Mouse (Mus musculus) splenic B cell, adult 2 months (primary cell): ENCODE data around the gene Glb1.

Experiments used
- DNase-seq: peaks from one replicate; pipeline ENCODE4 v3.0.0-alpha.2; 2011; ENCODE audit warnings: low read depth, low spot score
- H3K27me3 ChIP-seq: 2 replicates; pipeline ENCODE4 v1.6.1; 2012; ENCODE audit warnings: mild to moderate bottlenecking, low read length, moderate library complexity, mixed read lengths; ENCODE audit not compliant: control insufficient read depth, poor library complexity, insufficient read depth, severe bottlenecking
- H3K36me3 ChIP-seq: 2 replicates; pipeline ENCODE4 v1.6.1; 2012; ENCODE audit warnings: mild to moderate bottlenecking, low read length, moderate library complexity, mixed read lengths; ENCODE audit not compliant: control insufficient read depth, poor library complexity, insufficient read depth, severe bottlenecking

The Glb1 gene

GRCm38 (mm10) chr9:114415701-114416100, 14.8 kb downstream of the Glb1 start:
- no peaks in the 10 kb centered on the region for H3K27me3 ChIP-seq
- peak; percentile 73 for DNase-seq

DNA sequence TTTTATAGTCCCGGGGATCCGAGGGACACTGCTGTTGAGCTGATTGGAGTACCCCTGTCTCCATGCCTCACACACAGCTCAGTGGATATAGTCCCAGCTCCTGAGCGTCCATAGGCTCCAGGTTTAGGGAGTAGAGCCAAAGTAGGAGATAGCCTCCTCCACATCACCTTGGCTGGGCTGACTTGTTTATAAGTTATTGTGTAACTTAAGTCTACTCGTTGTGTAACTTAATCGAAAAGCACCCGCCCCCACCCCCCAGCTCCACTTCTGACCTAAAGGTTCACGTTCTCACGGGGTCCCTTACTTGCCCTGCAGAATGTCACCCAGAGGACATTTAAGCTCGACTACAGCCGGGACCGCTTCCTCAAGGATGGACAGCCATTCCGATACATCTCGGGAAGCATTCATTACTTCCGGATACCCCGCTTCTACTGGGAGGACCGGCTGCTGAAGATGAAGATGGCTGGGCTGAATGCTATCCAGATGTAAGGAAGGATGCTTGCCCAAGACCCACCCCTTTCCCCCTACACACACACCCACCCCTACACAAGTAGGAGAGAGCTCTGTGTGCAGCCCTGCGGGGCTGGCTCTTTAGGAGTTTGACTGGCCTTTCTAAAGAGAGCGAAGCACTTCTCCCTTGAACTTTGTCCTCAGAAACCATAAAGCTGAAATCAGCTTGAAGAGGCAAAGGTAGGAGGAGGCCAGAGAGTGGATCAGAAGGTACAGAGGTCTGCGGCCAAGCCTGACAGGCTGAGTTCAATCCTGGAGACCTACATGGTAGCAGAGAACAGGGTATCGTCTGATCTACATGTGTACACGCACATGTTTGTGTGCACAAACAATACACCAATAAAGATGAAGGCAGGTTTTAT, 16.0 kb downstream of the Glb1 start:
- no peaks in the 10 kb centered on the region for H3K27me3 ChIP-seq
- peaks cover 3% of the 10 kb centered on the region; the same call in 1 of the 2 replicates for H3K36me3 ChIP-seq
- DNase-seq, result no peak

More at GRCm38 (mm10) chr9:114415701-114416100, 14.8 kb downstream of the Glb1 start:
- peaks cover 2% of the 10 kb centered on the region; the same call in 1 of the 2 replicates for H3K36me3 ChIP-seq

- H3K27me3 ChIP-seq, result no peaks in the 10 kb centered on the region
Observed at GRCm38 (mm10) chr9:114418187-114418586, 17.3 kb downstream of the Glb1 start.

GRCm38 (mm10) chr9:114420443-114420842, 19.6 kb downstream of the Glb1 start:
- Histone ChIP-seq H3K27me3 (no peaks in the 10 kb centered on the region), H3K36me3 (peaks cover 4% of the 10 kb centered on the region; the same call in 1 of the 2 replicates)
- no peak for DNase-seq

More at GRCm38 (mm10) chr9:114418187-114418586, 17.3 kb downstream of the Glb1 start:
- peaks cover 3% of the 10 kb centered on the region; the same call in 1 of the 2 replicates for H3K36me3 ChIP-seq
- peak; percentile 70 for DNase-seq

DNA sequence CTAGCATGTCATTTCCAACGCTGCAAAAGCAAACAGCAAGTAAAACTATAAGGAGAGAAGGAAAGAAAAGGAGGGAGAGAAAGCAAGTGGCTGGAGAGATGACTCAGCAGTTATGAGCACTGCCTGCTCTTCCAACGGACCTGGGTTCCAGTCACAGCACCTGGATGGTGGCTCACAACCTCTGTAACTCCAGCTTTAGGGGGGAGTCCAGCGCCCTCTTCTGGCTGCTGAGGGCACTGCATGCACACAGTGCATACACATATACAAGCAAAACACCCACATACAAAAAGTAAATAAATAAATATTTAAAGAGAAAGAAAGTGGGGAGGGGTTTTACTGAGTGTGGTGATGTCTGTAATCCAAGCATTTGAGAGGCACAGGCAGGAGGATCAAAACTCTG, 20.2 kb downstream of the Glb1 start:
- Histone ChIP-seq H3K36me3 (peaks cover 9% of the 10 kb centered on the region), H3K27me3 (no peaks in the 10 kb centered on the region)
- DNase-seq, result no peak

DNA sequence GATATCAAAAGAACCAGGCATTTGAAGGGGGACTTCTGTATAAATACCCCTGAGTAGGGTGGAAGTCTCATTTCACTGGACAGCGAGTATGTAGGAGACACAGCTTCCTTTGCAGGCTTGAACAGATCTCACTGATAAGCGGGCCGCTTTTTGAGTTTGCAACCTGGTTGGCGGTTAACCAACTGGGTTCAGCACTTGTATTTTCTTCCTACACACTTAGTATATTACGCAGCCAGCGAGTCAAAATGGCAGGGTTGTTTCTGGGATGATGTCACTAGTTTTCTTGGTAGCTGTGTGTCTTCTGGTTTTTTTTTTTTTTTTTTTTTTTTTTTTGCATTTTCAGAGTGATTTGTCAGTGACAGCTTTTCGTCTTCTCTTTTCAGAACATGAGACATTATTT, 20.9 kb downstream of the Glb1 start:
- no peak for DNase-seq
- Histone ChIP-seq H3K27me3 (no peaks in the 10 kb centered on the region), H3K36me3 (peaks cover 10% of the 10 kb centered on the region)

DNA sequence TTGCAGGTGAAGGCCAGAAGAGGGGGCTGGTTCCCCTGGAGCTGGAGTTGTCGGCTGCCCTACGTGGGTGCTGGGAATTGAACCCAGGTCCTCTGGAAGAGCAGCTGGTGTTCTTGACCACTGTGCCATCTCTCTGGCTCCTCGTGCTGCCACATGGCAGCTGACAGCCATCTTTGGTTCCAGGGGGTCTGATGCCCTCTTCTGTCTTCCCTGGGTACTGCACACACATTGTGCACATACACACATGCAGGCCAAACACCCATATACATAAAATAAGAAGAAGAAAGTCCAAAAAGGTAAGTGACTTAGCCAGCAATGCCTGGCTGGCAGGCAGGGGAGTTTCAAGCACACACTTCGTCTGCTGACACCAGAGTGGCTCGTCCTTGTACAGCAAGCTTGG, 24.7 kb downstream of the Glb1 start:
- H3K27me3 ChIP-seq, result no peaks in the 10 kb centered on the region
- DNase-seq, result no peak
- H3K36me3 ChIP-seq, result peaks cover 10% of the 10 kb centered on the region

DNA sequence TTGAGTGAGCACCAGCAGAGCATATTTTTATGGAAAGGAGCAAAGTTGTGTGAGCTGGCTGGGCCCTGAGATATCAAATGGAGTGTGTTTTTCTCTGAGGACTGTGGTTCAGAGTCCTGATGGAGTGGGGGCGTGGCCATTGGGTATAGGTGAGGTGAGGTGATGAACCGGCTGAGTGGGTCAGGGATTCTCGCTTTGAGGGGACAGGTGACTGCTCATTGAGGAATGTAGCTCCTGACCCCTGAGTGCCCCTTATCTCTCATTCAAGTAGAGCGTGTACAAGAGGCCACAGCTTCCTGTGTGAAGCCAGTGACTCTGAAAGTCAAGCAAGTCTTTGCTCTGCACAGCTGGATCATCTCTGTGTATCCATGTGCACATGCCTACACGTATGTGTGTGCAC, 25.3 kb downstream of the Glb1 start:
- H3K27me3 ChIP-seq, result no peaks in the 10 kb centered on the region
- H3K36me3 ChIP-seq, result peaks cover 10% of the 10 kb centered on the region
- DNase-seq, result no peak

DNA sequence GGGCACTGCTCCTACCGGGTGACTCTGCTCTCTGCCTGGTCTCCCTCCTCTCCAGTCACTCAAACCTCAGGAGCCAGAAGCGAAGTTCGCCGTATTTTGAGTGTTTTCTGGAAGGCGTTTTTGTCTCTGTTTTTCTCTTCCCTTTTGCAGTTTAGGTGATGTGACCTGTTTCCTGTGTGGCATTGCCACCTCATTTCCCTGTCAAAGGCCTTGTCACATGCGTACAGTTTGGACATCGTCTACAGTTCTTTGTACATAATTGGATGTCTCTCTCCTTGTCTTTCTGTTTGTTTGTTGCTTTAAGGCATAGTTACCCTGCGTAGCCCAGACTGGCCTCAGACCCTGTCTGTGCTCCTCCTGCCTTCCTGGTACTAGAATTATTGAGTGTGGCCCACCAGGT, 26.5 kb downstream of the Glb1 start:
- H3K36me3 ChIP-seq, result peaks cover 7% of the 10 kb centered on the region
- no peaks in the 10 kb centered on the region; the same call in 1 of the 2 replicates for H3K27me3 ChIP-seq
- no peak for DNase-seq

- DNase-seq, result no peak
Observed at GRCm38 (mm10) chr9:114428103-114428834, 27.4 kb downstream of the Glb1 start.

GRCm38 (mm10) chr9:114435668-114436067, 34.8 kb downstream of the Glb1 start:
- DNase-seq, result no peak

More at GRCm38 (mm10) chr9:114428103-114428834, 27.4 kb downstream of the Glb1 start:
- H3K27me3 ChIP-seq, result no peaks in the 10 kb centered on the region; the same call in 1 of the 2 replicates
- H3K36me3 ChIP-seq, result peaks cover 7% of the 10 kb centered on the region

DNA sequence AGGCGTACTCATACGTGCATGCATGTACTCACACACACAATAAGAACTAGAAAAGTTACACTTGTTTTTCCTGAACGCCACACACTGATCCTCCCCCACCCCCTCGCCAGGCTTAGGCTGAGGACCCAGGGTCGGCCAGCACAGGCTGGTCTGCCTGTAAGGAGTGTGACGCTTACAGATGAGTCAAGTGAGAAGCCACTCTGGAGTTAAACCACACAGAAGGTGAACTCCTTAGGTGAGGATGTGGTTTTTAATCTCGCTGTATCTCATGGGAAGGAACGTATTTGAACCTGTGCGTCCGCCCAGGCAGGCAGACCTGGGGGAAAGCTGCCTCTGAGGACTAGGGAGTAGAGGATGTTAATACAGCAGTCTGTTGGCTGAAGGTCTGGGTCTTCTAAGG, 39.7 kb downstream of the Glb1 start:
- H3K27me3 ChIP-seq, result no peaks in the 10 kb centered on the region
- H3K36me3 ChIP-seq, result peaks cover 1% of the 10 kb centered on the region; the same call in 1 of the 2 replicates
- DNase-seq, result no peak

More at GRCm38 (mm10) chr9:114435668-114436067, 34.8 kb downstream of the Glb1 start:
- Histone ChIP-seq H3K36me3 (peaks cover 6% of the 10 kb centered on the region), H3K27me3 (no peaks in the 10 kb centered on the region; the same call in 1 of the 2 replicates)

GRCm38 (mm10) chr9:114442225-114442624, 41.3 kb downstream of the Glb1 start:
- H3K36me3 ChIP-seq, result peaks cover 1% of the 10 kb centered on the region; the same call in 1 of the 2 replicates
- no peaks in the 10 kb centered on the region for H3K27me3 ChIP-seq
- no peak for DNase-seq

DNA sequence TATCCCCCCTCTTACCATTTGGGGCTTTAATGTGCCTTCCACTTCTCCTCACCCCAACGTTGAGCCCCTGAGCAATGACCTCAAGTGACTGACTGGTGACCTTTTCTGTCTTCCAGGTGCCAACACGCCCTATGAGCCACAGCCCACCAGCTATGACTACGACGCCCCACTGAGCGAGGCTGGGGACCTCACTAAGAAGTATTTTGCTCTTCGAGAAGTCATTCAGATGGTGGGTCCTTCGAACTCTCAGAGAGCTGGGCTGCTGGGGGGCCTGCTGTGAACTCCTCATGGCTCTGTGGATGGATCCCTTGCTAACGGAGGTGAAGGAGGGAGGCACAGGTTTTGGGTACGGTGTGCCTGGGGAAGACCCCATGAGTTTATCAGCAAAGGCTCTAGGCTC, 42.0 kb downstream of the Glb1 start:
- peaks cover 1% of the 10 kb centered on the region; the same call in 1 of the 2 replicates for H3K36me3 ChIP-seq
- DNase-seq, result no peak
- H3K27me3 ChIP-seq, result no peaks in the 10 kb centered on the region

GRCm38 (mm10) chr9:114443351-114443750, 42.5 kb downstream of the Glb1 start:
- no peak for DNase-seq
- Histone ChIP-seq H3K36me3 (peaks cover 1% of the 10 kb centered on the region; the same call in 1 of the 2 replicates), H3K27me3 (no peaks in the 10 kb centered on the region)
